Mouse (Mus musculus): Measurements from ENCODE around the gene Capn12. TPM values are rescaled to one million over a fixed set of nuclear protein-coding genes. Genes with fewer than 3 reads are reported as not detected.
A peak's percentile ranks its signal among the peaks of the same experiment; 100 is the strongest.

Gene Capn12
- not detected for total RNA-seq (2018; cell fraction: chromatin; rRNA removed)
- under 1 TPM in 3 of 26 experiments, not detected in 23; 0.03 to 0.11 (median 0.06) TPM for total RNA-seq (2018; cell fraction: cytosol; rRNA removed)
- not detected for total RNA-seq (2018; cell fraction: nucleus; rRNA removed)
- 0.22 TPM in 1 of 3 replicates, not detected in the others for polyA plus RNA-seq (2018)

DNA sequence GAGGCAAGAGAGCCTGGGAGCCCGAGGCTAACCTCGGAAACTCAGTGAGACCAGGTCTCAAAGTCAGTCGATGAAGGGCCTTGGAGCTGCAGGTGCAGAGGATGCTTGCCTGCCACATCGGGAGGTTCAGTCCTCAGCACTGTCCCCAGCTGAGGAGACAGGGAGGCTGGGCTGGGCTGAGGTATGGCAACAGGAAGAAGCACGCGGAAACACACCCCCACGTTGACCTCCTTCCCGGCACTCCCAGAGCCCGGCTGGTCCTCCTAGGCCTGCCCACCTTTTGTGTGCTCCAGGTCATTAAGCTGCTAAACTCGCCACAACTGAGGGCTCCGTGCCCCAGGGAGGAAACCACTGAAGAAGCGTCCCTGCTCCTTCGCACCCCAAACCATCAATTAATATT lies at the start of gene Capn12:
Gene Capn12, plus strand, starts transcription at position 224 of the 400 bp plus-strand sequence.
- WGBS (ENCODE audit: missing documents) = 59% methylated on average over 10 of the region's 13 CpGs
- no peak within 1 kb of the TSS for H3K27ac ChIP-seq
- no peak within 1 kb of the TSS for H3K4me3 ChIP-seq (ENCODE audit: inconsistent target)

DNA sequence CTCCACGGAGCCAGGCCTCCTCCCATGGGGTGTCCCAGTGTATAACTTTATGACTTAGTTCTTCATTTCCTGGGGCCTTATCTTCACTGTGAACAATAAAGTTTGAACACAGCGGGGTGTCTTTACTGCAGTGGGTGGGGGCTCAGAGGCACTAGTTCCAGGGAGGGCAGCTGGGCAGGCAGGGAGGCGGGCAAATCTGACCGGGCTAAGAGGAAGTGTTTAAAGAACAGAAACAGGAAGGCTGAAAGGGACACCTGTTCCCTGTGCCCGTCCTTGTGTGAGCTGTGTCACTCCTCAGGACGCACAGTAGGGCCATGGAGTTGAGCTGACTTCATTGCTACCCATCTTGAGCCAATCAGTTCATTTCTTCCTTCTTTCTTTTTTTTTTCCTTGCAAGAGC lies 49.1 kb upstream of the Capn12 start:
- no peak overlapping the region for H3K27ac ChIP-seq

More for the DNA sequence above, at the start of gene Capn12:
- Histone ChIP-seq H3K79me2 (ENCODE audit: inconsistent target) (no peaks in the 10 kb centered on the region), H3K36me3 (ENCODE audit: inconsistent target) (no peaks in the 10 kb centered on the region)

GRCm38 (mm10) chr7:28833723-28834347 lies 47.4 kb upstream of the Capn12 start, which contains the start of gene Lgals4:
TSS of gene Lgals4 (plus strand) at chr7:28833854.
- H3K27ac ChIP-seq = no peak within 1 kb of the TSS
- no peak within 1 kb of the TSS for H3K4me3 ChIP-seq (ENCODE audit: inconsistent target)
- peaks cover 25% of the 10 kb centered on the region for H3K36me3 ChIP-seq (ENCODE audit: inconsistent target)
- 90% methylated on average over 6 of the region's 6 CpGs for WGBS (ENCODE audit: missing documents)
- no peaks in the 10 kb centered on the region for H3K79me2 ChIP-seq (ENCODE audit: inconsistent target)

More for the DNA sequence above, 49.1 kb upstream of the Capn12 start:
- Histone ChIP-seq H3K4me3 (ENCODE audit: inconsistent target) (no peak overlapping the region), H3K79me2 (ENCODE audit: inconsistent target) (no peaks in the 10 kb centered on the region), H3K36me3 (ENCODE audit: inconsistent target) (peaks cover 25% of the 10 kb centered on the region)
- 29% methylated on average over 6 of the region's 6 CpGs for WGBS (ENCODE audit: missing documents)

DNA sequence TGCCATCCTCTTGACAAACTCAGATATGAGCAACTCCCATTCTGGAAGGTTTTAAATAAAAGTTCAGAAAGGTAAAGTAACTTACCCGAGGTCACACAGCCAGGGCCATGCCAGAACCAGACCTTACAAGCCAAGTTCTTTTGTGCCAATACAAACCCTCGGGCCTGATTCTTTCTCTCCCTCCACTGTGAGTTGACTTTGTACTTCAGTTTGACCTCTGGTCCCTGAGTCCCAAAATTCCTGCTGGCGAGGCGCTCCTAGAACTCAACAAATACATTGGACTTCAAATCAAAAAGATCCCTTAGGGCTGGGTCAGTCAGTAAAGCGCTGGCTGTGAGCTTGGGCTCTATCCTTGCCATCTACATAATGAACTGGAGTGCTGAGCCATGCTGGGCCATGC lies 44.3 kb upstream of the Capn12 start:
- H3K27ac ChIP-seq = no peak overlapping the region
- 0 out of 2 replicates have a peak, but pooled peaks cover under 1% of the 10 kb centered on the region for H3K36me3 ChIP-seq (ENCODE audit: inconsistent target)
- 95% methylated on average over 5 of the region's 5 CpGs for WGBS (ENCODE audit: missing documents)

GRCm38 (mm10) chr7:28838331-28838730 lies 42.9 kb upstream of the Capn12 start:
- Histone ChIP-seq H3K36me3 (ENCODE audit: inconsistent target) (no peaks in the 10 kb centered on the region), H3K79me2 (ENCODE audit: inconsistent target) (no peaks in the 10 kb centered on the region), H3K4me3 (ENCODE audit: inconsistent target) (no peak overlapping the region), H3K27ac (no peak overlapping the region)
- 68% methylated on average over 9 of the region's 9 CpGs for WGBS (ENCODE audit: missing documents)

More for the DNA sequence above, 44.3 kb upstream of the Capn12 start:
- Histone ChIP-seq H3K4me3 (ENCODE audit: inconsistent target) (no peak overlapping the region), H3K79me2 (ENCODE audit: inconsistent target) (no peaks in the 10 kb centered on the region)

GRCm38 (mm10) chr7:28847273-28847672 lies 33.9 kb upstream of the Capn12 start:
- H3K4me3 ChIP-seq (ENCODE audit: inconsistent target) = no peak overlapping the region

DNA sequence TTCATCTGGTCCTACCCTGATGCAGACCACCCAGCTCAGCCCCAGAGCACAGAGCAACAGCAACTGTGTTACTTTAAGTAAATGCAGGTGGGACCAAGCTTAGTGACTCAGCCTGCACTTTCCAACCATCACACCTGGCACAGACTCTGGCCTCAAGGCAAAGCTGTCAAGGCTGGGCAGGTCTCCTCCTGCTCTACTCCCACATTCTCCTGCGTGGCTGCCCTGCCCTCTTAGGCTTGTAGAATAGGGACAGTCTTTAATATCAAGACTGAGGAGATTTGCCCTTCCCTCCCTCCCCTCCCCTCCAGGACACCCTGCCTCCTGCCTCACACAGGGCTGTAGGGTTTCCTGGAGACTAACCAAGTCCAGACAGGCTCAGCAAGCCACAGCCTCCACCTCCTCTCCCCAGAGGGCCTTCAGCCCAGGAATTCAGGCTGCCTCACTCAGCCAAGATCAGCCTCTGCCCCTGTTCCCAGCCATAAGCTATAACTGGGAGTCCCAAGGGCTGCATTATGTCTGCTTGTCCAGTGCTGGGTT lies 31.5 kb upstream of the Capn12 start:
- H3K79me2 ChIP-seq (ENCODE audit: inconsistent target) = no peaks in the 10 kb centered on the region
- WGBS (ENCODE audit: missing documents) = 46% methylated on average over 1 of the region's 1 CpGs

More at GRCm38 (mm10) chr7:28847273-28847672, 33.9 kb upstream of the Capn12 start:
- Histone ChIP-seq H3K27ac (no peak overlapping the region), H3K79me2 (ENCODE audit: inconsistent target) (no peaks in the 10 kb centered on the region), H3K36me3 (ENCODE audit: inconsistent target) (no peaks in the 10 kb centered on the region)
- WGBS (ENCODE audit: missing documents) = 100% methylated on average over 1 of the region's 1 CpGs

GRCm38 (mm10) chr7:28850642-28851041 lies 30.6 kb upstream of the Capn12 start:
- no peaks in the 10 kb centered on the region for H3K36me3 ChIP-seq (ENCODE audit: inconsistent target)
- no peak overlapping the region for H3K27ac ChIP-seq
- no peaks in the 10 kb centered on the region for H3K79me2 ChIP-seq (ENCODE audit: inconsistent target)
- H3K4me3 ChIP-seq (ENCODE audit: inconsistent target) = no peak overlapping the region
- 74% methylated on average over 4 of the region's 4 CpGs for WGBS (ENCODE audit: missing documents)

More for the DNA sequence above, 31.5 kb upstream of the Capn12 start:
- Histone ChIP-seq H3K27ac (no peak overlapping the region), H3K4me3 (ENCODE audit: inconsistent target) (no peak overlapping the region), H3K36me3 (ENCODE audit: inconsistent target) (no peaks in the 10 kb centered on the region)

GRCm38 (mm10) chr7:28859953-28860352 lies 21.3 kb upstream of the Capn12 start:
- Histone ChIP-seq H3K27ac (no peak overlapping the region), H3K4me3 (ENCODE audit: inconsistent target) (no peak overlapping the region), H3K36me3 (ENCODE audit: inconsistent target) (no peaks in the 10 kb centered on the region), H3K79me2 (ENCODE audit: inconsistent target) (no peaks in the 10 kb centered on the region)
- 90% methylated on average over 2 of the region's 2 CpGs for WGBS (ENCODE audit: missing documents)

DNA sequence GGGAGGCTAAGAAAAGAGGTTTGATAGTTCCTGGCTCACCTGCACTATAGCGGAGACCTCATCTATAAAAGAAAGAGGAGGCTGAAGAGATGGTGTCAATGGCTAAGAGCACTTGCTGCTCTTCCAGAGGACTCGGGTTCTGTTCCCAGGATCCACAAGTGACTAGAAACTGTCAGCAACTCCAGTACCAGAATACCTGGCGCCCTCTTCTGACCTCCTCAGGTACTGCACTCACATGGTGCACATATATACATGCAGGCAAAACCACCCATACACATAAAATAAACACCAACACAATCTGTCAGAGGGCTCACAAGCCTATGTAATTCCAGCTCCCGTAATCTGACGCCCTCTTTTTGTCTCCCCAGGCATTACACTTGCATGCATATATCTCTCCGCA lies 20.3 kb upstream of the Capn12 start:
- Histone ChIP-seq H3K36me3 (ENCODE audit: inconsistent target) (no peaks in the 10 kb centered on the region), H3K27ac (no peak overlapping the region), H3K79me2 (ENCODE audit: inconsistent target) (no peaks in the 10 kb centered on the region), H3K4me3 (ENCODE audit: inconsistent target) (no peak overlapping the region)
- 90% methylated on average over 6 of the region's 6 CpGs for WGBS (ENCODE audit: missing documents)

DNA sequence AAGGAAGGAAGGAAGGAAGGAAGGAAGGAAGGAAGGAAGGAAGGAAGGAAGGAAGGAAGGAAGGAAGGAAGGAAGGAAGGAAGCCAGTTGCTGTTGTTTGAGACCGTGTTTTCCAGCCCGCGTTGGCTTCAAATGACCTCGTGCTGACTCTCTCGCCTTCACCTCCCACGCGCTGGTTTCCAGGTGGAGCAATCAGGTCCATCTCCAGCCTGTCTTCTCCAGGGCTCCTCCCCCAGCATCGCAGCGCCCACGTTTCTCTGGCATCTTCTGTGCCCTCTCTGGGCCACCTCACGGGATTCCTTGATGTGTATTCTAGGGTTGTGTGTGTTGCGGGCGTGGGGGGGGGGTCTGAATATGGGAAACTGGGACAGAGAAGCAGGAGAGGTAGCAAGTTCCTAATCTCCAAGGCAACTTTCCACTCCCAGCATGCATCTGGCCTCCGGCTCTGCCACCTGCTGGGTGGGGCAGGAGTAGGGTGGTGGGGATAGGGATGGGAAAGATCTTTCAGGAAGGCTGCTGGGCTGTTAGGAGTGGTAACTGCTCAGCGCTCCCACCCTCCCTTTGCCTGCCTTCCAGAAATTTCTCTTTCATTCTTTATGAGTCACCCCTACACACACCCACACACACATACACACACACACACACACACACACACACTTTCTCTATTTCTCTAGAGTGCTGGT lies 18.3 kb upstream of the Capn12 start:
- WGBS (ENCODE audit: missing documents) = 86% methylated on average over 15 of the region's 15 CpGs
- Histone ChIP-seq H3K79me2 (ENCODE audit: inconsistent target) (no peaks in the 10 kb centered on the region), H3K27ac (no peak overlapping the region)

DNA sequence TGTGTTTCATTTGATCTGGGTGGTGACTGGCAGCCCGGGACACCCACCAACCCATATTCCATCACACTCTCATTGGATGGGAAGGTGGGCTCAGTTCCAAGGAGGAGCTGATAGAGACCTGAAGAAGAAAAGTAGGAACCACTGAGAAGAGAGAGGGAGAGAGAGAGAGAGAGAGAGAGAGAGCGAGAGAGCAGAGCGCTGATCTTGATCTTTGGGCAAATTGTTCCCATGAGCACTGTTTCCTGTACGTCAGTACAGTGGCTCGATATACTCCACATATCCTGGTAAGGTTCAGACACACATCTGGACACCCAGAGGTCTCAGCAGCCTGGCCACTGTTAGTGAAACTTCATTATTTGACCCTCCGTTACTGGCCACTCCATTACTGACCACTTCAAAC lies 17.7 kb upstream of the Capn12 start, which contains the start of gene Lgals7:
Gene Lgals7, plus strand, starts transcription at position 314 of the 400 bp plus-strand sequence.
- 82% methylated on average over 6 of the region's 6 CpGs for WGBS (ENCODE audit: missing documents)

More for the DNA sequence above, 18.3 kb upstream of the Capn12 start:
- Histone ChIP-seq H3K4me3 (ENCODE audit: inconsistent target) (no peak overlapping the region), H3K36me3 (ENCODE audit: inconsistent target) (no peaks in the 10 kb centered on the region)

GRCm38 (mm10) chr7:28864288-28864750 lies 16.9 kb upstream of the Capn12 start:
- Histone ChIP-seq H3K79me2 (ENCODE audit: inconsistent target) (no peaks in the 10 kb centered on the region), H3K27ac (no peak overlapping the region), H3K36me3 (ENCODE audit: inconsistent target) (no peaks in the 10 kb centered on the region), H3K4me3 (ENCODE audit: inconsistent target) (no peak overlapping the region)
- WGBS (ENCODE audit: missing documents) = 85% methylated on average over 8 of the region's 9 CpGs

More for the DNA sequence above, 17.7 kb upstream of the Capn12 start, which contains the start of gene Lgals7:
- Histone ChIP-seq H3K36me3 (ENCODE audit: inconsistent target) (no peaks in the 10 kb centered on the region), H3K27ac (no peak within 1 kb of the TSS), H3K4me3 (ENCODE audit: inconsistent target) (no peak within 1 kb of the TSS), H3K79me2 (ENCODE audit: inconsistent target) (no peaks in the 10 kb centered on the region)

DNA sequence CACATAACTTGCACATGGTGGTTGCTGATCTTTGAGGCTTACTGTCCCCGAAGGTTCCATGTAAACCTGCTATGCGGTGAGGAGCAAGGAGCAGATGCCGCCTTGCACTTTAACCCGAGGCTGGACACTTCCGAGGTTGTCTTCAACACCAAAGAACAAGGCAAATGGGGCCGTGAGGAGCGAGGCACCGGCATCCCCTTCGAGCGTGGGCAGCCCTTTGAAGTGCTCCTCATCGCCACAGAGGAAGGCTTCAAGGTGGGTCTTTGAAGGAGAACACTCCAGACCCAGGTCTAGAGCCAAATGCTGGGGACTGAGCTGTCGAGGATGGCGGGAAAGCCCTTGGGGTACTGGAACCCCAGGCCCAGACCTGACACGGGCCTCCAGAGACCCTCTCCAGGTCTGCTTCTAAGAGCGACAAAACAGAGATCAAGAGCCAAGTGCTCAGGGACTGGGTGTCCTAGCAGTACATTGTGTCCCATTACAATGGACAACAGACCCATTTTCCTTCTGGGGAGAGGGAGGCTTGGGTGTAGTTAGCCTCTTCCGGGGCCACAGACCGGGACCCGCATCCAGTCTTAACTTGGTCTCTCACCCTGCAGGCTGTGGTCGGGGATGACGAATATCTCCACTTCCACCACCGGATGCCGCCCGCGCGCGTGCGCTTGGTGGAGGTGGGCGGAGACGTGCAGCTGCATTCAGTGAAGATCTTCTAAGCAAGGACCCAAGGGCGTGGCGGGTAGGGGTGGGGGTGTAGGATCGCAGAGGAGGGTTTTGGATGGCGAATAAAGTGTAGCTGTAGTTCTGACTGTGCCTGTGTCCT lies 15.5 kb upstream of the Capn12 start:
- Histone ChIP-seq H3K36me3 (ENCODE audit: inconsistent target) (no peaks in the 10 kb centered on the region), H3K4me3 (ENCODE audit: inconsistent target) (peak overlapping the region; percentile 5; the same call in 1 of the 2 replicates), H3K79me2 (ENCODE audit: inconsistent target) (no peaks in the 10 kb centered on the region), H3K27ac (peak overlapping the region; percentile 46)
- 33% methylated on average over 29 of the region's 33 CpGs for WGBS (ENCODE audit: missing documents)

Data from macrophage (primary cell).